Mouse (Mus musculus): ENCODE data around the gene Aldh1a2.

GRCm38 (mm10) chr9:71270205-71270604 lies 54.6 kb downstream of the Aldh1a2 start:
- no peak for TF ChIP-seq CTCF (IDR thresholded peaks at IDR 0.05; ENCODE audit: low read depth)
- TF ChIP-seq EP300 (IDR thresholded peaks at IDR 0.05; ENCODE audit: low read depth): no peak

Measured in liver, embryonic 14.5 days (tissue).